Mouse (Mus musculus): ENCODE measurements at regions not wholly inside any gene's neighbourhood (a gene's known extent, or its start where the extent isn't known, plus 50 kb on each side); places are given as distances from the start of the nearest gene placed in this dataset.

- TF ChIP-seq CTCF (conservative IDR thresholded peaks at IDR 0.05; ENCODE audit: low read length) (no peak), POU5F1 (IDR thresholded peaks at IDR 0.05; ENCODE audit: borderline replicate concordance, low read length) (no peak)
Observed at GRCm38 (mm10) chr14:45794980-45795379, 137.0 kb upstream of the Ddhd1 start.

All from E14TG2a.4 (cell line).